Mouse (Mus musculus): ENCODE data around the gene Slc16a7. TPM values are rescaled to one million over a fixed set of nuclear protein-coding genes. Genes with fewer than 3 reads are reported as not detected.
A peak's percentile ranks its signal among the peaks of the same experiment; 100 is the strongest.

Slc16a7 gene
- polyA plus RNA-seq, 1 experiment from 2014 or later = 27.8 TPM

DNA sequence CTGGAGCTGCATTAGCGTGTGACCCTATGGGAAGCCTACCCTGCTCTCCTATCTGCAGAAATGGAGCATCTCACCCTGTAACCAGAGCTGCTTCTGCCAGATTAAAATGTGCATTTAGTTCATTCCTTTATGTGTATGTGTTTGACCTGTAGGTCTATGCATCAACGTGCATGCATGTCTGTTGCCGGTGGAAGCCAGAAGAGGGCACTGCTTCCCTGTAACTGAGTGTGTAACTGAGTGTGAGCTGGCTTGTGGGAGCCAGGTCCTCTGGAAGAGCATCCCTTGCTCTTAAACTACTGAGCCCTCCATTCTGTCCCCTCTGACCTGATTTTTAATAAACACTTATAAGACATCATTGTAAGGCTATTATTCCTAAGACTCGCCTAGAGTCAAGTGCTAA, 124.3 kb downstream of the Slc16a7 start:
- DNase-seq (ENCODE audit: low spot score) (peak; percentile 54), ATAC-seq (replicated peaks; ENCODE audit: low FRiP score, low read depth) (peak; percentile 43; the same call in 1 of the 2 replicates)
- Histone ChIP-seq H3K4me1 (replicated peaks; ENCODE audit: insufficient read depth, low read length) (no peaks in the 10 kb centered on the region), H3K27ac (no peak overlapping the region), H3K27me3 (ENCODE audit: insufficient read depth, low read length) (no peaks in the 10 kb centered on the region), H3K4me3 (replicated peaks; ENCODE audit: low read depth, low read length) (no peak overlapping the region), H3K9ac (ENCODE audit: low read depth, low read length) (no peak overlapping the region), H3K9me3 (replicated peaks; ENCODE audit: low read length) (no peaks in the 10 kb centered on the region), H3K36me3 (ENCODE audit: insufficient read depth, low read length) (no peaks in the 10 kb centered on the region), H3K4me2 (ENCODE audit: low read length) (no peak overlapping the region)
- WGBS = 67% methylated on average over 4 of the region's 4 CpGs
- peak; percentile 71 for TF ChIP-seq CTCF (IDR thresholded peaks at IDR 0.05; ENCODE audit: low read depth)

DNA sequence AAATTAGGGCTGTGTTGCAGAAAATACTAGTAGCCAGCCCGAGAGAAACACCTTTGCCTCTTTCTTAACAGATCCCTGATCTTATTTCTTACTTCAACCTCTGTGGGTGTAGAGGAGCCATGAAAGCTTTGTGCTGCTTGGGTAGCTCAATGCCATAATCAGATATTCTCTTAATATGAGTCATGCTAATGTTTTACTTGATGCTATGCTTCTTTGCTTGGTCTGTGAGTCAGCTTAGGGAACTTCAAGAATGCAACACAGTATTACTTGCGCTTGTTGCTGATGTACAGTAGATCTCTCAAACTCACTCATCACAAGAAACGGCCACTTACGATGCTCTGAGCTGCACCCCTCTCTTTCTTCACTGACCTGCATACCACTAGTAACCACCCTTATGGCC, 133.4 kb downstream of the Slc16a7 start:
- H3K9ac ChIP-seq (ENCODE audit: low read depth, low read length) = no peak overlapping the region
- no peak overlapping the region for H3K4me2 ChIP-seq (ENCODE audit: low read length)
- no peak overlapping the region for H3K4me3 ChIP-seq (replicated peaks; ENCODE audit: low read depth, low read length)
- H3K36me3 ChIP-seq (ENCODE audit: insufficient read depth, low read length) = no peaks in the 10 kb centered on the region
- no peaks in the 10 kb centered on the region for H3K9me3 ChIP-seq (replicated peaks; ENCODE audit: low read length)
- WGBS = 83% methylated on average over 4 of the region's 4 CpGs
- H3K27ac ChIP-seq = no peak overlapping the region
- H3K4me1 ChIP-seq (replicated peaks; ENCODE audit: insufficient read depth, low read length) = no peaks in the 10 kb centered on the region
- ATAC-seq (replicated peaks; ENCODE audit: low FRiP score, low read depth) = no peak
- DNase-seq (ENCODE audit: low spot score) = no peak
- no peak for TF ChIP-seq CTCF (IDR thresholded peaks at IDR 0.05; ENCODE audit: low read depth)
- no peaks in the 10 kb centered on the region for H3K27me3 ChIP-seq (ENCODE audit: insufficient read depth, low read length)

DNA sequence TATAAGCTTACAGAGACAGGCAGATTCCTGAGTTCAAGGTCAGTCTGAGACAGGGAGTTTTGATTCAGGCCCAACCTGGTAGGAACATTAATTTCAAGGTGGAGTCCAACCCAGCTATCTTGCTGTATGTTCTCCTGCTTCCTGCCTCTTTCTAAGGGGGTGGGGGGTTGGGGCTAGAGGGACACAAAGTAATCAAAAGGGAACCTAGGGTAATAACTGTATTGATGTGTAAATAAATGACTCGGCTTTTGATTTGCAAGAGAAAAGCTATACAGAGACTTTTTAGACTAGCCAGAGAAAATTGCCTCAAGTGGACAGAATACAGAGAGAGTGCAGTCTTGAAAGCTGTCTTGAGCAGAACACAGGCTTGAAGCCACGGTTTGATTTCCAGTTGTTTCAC, 174.7 kb downstream of the Slc16a7 start:
- H3K9ac ChIP-seq (ENCODE audit: low read depth, low read length) = no peak overlapping the region
- no peak overlapping the region for H3K4me2 ChIP-seq (ENCODE audit: low read length)
- ATAC-seq (replicated peaks; ENCODE audit: low FRiP score, low read depth) (no peak), DNase-seq (ENCODE audit: low spot score) (no peak)
- H3K4me3 ChIP-seq (replicated peaks; ENCODE audit: low read depth, low read length) = no peak overlapping the region
- no peaks in the 10 kb centered on the region for H3K27me3 ChIP-seq (ENCODE audit: insufficient read depth, low read length)
- H3K36me3 ChIP-seq (ENCODE audit: insufficient read depth, low read length) = no peaks in the 10 kb centered on the region
- 59% methylated on average over 2 of the region's 2 CpGs for WGBS
- no peaks in the 10 kb centered on the region for H3K4me1 ChIP-seq (replicated peaks; ENCODE audit: insufficient read depth, low read length)
- TF ChIP-seq CTCF (IDR thresholded peaks at IDR 0.05; ENCODE audit: low read depth) = no peak
- H3K27ac ChIP-seq = no peak overlapping the region
- H3K9me3 ChIP-seq (replicated peaks; ENCODE audit: low read length) = no peaks in the 10 kb centered on the region

DNA sequence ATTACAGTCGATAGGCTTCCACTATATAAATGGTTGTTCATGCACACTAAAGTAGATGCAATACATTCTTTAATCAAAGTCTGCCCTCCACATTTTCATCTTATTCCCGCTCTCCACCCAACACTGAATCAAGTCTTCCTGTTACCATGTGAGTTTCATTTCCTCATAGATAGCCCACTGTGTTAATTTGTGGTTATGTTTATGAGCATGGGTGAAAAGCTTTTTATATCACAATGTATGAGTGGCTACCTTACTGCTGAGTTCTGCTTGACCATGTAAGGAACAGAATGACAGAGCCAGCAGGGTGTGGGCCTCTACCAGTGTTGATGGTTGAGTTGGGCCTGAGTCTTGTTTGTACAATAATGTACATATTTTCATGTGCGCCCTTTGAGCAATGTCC, 175.5 kb downstream of the Slc16a7 start:
- Histone ChIP-seq H3K4me3 (replicated peaks; ENCODE audit: low read depth, low read length) (no peak overlapping the region), H3K9ac (ENCODE audit: low read depth, low read length) (no peak overlapping the region), H3K4me1 (replicated peaks; ENCODE audit: insufficient read depth, low read length) (no peaks in the 10 kb centered on the region), H3K4me2 (ENCODE audit: low read length) (no peak overlapping the region), H3K9me3 (replicated peaks; ENCODE audit: low read length) (no peaks in the 10 kb centered on the region), H3K27ac (no peak overlapping the region), H3K36me3 (ENCODE audit: insufficient read depth, low read length) (no peaks in the 10 kb centered on the region), H3K27me3 (ENCODE audit: insufficient read depth, low read length) (no peaks in the 10 kb centered on the region)
- TF ChIP-seq CTCF (IDR thresholded peaks at IDR 0.05; ENCODE audit: low read depth) = no peak
- ATAC-seq (replicated peaks; ENCODE audit: low FRiP score, low read depth) (no peak), DNase-seq (ENCODE audit: low spot score) (no peak)
- 95% methylated on average over 3 of the region's 3 CpGs for WGBS

DNA sequence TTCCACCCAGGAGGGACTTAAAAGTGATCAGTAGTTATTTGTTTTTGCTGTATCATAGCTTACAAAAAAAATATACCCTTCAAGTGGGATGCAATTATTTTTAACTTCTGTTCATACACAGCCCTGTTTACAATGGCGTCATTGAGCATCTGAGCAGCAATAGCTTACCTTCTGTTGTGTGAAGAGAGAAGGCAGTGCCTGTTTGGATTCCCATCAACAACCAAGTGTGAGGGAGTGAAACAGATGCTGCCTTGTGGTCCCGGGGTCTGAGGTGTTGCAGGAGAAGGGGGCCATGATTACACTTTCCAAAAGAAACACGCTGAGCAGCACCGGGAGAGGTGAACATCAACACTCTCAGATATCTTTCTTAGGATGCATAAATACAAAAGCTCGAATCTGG, 201.7 kb downstream of the Slc16a7 start:
- Histone ChIP-seq H3K9me3 (replicated peaks; ENCODE audit: low read length) (no peaks in the 10 kb centered on the region), H3K4me1 (replicated peaks; ENCODE audit: insufficient read depth, low read length) (no peaks in the 10 kb centered on the region), H3K27ac (no peak overlapping the region), H3K4me2 (ENCODE audit: low read length) (no peak overlapping the region), H3K4me3 (replicated peaks; ENCODE audit: low read depth, low read length) (no peak overlapping the region), H3K9ac (ENCODE audit: low read depth, low read length) (no peak overlapping the region), H3K27me3 (ENCODE audit: insufficient read depth, low read length) (no peaks in the 10 kb centered on the region), H3K36me3 (ENCODE audit: insufficient read depth, low read length) (no peaks in the 10 kb centered on the region)
- 27% methylated on average over 5 of the region's 5 CpGs for WGBS
- TF ChIP-seq CTCF (IDR thresholded peaks at IDR 0.05; ENCODE audit: low read depth) = no peak
- no peak for ATAC-seq (replicated peaks; ENCODE audit: low FRiP score, low read depth)
- DNase-seq (ENCODE audit: low spot score) = no peak

DNA sequence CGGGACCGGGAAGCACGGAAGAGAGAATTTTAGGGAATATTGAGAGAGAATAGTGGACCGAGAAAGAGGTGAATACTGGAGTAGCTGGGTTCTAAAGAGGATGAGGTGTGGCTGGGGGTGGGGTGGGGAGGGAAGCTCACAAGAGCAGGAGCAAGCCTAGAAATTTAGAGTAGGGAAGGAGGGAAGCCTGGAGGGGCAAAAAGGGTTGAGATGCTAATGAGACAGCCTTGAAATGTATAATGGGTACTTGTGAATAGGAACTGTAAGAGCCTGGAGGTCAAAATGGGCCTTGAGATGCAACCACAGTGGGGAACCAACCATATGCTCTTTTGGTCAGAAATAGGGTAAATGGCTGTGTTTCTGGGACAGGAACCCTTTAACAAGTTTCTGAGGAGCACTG, 203.9 kb downstream of the Slc16a7 start:
- Histone ChIP-seq H3K4me3 (replicated peaks; ENCODE audit: low read depth, low read length) (no peak overlapping the region), H3K9me3 (replicated peaks; ENCODE audit: low read length) (no peaks in the 10 kb centered on the region), H3K27me3 (ENCODE audit: insufficient read depth, low read length) (no peaks in the 10 kb centered on the region), H3K4me1 (replicated peaks; ENCODE audit: insufficient read depth, low read length) (no peaks in the 10 kb centered on the region), H3K4me2 (ENCODE audit: low read length) (no peak overlapping the region), H3K36me3 (ENCODE audit: insufficient read depth, low read length) (no peaks in the 10 kb centered on the region), H3K27ac (no peak overlapping the region), H3K9ac (ENCODE audit: low read depth, low read length) (no peak overlapping the region)
- DNase-seq (ENCODE audit: low spot score) (no peak), ATAC-seq (replicated peaks; ENCODE audit: low FRiP score, low read depth) (no peak)
- no peak for TF ChIP-seq CTCF (IDR thresholded peaks at IDR 0.05; ENCODE audit: low read depth)
- 94% methylated on average over 4 of the region's 4 CpGs for WGBS

DNA sequence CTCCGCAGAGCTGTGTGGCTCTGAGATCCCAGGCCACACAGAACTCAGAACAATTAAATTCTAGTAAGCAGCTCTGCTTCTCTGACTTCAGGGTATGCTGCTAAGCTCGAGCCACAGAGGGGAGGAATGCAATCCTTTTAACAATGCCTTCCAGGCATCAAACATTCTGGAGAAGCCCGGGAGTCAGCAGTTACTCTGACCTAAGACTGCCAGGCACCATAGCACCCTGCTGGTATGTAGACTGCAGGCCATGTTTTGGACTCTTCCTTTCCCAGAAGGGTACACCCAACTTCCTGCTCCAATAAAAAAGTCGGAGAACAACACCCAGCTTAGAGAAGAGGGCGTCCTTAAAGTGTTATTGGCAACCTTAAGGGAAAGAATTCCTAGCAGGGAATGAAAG, 205.1 kb downstream of the Slc16a7 start:
- 41% methylated on average over 5 of the region's 5 CpGs for WGBS
- Histone ChIP-seq H3K27ac (no peak overlapping the region), H3K4me2 (ENCODE audit: low read length) (no peak overlapping the region), H3K36me3 (ENCODE audit: insufficient read depth, low read length) (no peaks in the 10 kb centered on the region), H3K9ac (ENCODE audit: low read depth, low read length) (no peak overlapping the region), H3K9me3 (replicated peaks; ENCODE audit: low read length) (no peaks in the 10 kb centered on the region), H3K4me1 (replicated peaks; ENCODE audit: insufficient read depth, low read length) (no peaks in the 10 kb centered on the region), H3K4me3 (replicated peaks; ENCODE audit: low read depth, low read length) (no peak overlapping the region), H3K27me3 (ENCODE audit: insufficient read depth, low read length) (no peaks in the 10 kb centered on the region)
- no peak for DNase-seq (ENCODE audit: low spot score)
- TF ChIP-seq CTCF (IDR thresholded peaks at IDR 0.05; ENCODE audit: low read depth) = no peak
- ATAC-seq (replicated peaks; ENCODE audit: low FRiP score, low read depth) = no peak
